Mouse (Mus musculus): ENCODE results near the gene Gzmn. TPM values are rescaled to one million over a fixed set of nuclear protein-coding genes. Genes with fewer than 3 reads are reported as not detected.
A peak's percentile ranks its signal among the peaks of the same experiment; 100 is the strongest.
"Not testable (repeated sequence)": the region's sequence is repeated elsewhere in the genome, so short reads cannot be mapped to it uniquely, and the experiment has no call there.

Gene Gzmn
- not detected for total RNA-seq (2021)
- long read RNA-seq, experiment 1: 0 reads
- long read RNA-seq, experiment 2: 0 reads

DNA sequence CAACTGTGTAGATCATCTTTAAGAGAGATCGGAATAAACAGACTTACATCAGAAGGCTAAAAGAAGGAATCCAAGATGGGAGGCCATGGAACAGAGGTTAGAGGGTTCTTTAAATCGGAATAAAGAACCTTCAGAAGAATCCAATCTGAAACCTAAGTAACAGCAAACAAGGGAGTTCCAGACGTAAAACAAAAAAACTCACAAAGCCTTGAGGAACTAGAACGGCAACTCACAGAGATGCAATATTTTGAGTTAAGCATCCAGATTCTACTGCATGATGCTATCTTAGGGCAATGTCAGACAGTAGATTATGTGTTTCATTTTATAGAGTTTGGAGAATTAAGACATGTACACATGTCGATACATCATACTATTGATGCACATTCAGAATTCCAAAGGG, at the start of gene Gzmn:
Gzmn (minus strand) TSS at position 101 of the 400 bp plus-strand sequence.
- no peak for DNase-seq (ENCODE audit: low spot score in 2 of 2)

- no peak for DNase-seq (ENCODE audit: low spot score in 2 of 2)
These were observed 36.9 kb upstream of the Gzmn start, which contains the start of gene Gzmf for GRCm38 (mm10) chr14:56211317-56211716. TSS of gene Gzmf (minus strand) at chr14:56211417.

DNA sequence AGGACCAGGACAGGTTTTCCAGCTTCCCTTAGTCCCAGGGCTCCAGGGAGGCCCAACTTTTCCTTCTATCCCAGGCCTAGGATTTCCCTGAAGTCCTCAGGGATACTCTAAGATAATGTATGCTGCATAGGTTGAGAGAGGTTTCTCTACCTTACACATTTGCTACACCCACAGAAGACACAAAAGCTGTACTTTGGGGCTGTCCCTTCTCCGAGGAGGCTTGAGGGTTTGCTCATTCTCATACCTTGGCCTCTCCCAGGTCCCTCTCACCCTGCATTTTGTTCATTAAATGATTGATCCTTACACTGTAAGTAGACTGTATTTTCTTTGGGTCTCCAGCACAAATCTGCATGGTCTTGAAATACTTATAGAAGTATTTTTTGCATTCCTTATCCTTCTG, 31.2 kb upstream of the Gzmn start:
- DNase-seq (ENCODE audit: low spot score in 2 of 2): no peak

- DNase-seq (ENCODE audit: low spot score in 2 of 2): not testable (repeated sequence)
These were observed 30.6 kb upstream of the Gzmn start for GRCm38 (mm10) chr14:56205021-56205420.

DNA sequence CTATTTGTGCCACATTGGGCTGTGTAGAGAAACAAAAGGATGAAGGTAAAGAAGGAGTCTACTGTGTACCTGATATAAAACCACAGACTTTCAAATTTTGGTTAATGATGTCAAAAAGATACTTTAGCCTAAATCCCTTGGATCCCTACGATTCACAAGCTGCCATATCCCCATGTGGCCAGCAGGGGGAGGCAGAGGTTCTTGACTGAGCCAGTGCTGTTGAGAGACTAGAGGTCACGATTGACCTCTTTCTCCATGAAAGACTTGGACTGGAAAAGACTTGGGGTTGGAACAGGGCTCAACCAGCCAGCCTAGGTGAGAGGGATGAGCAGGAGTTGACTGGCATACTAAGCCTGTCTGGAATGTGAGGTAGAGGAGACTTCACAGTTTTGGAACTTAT, 29.6 kb upstream of the Gzmn start:
- DNase-seq (ENCODE audit: low spot score in 2 of 2): peak; percentile 67 to 80

DNA sequence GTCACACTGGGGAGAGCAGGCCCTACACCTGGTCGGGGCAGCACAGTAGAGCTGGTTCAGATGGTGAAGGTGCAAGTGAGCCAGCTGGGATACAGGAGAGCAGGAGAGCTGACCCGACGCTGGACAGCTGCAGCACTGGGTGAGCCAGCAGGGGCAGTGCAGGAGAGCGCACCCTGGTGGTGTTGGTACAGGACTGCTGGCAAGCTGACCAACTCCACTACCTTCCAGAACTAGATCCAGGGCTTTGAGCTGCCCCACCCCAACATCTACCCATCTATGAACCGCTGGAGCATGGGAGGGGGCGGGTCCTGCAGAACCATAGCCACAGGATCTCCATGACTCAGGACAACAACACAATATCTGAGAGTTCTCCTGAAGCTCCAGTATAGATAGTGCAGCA, 12.5 kb upstream of the Gzmn start:
- DNase-seq (ENCODE audit: low spot score in 2 of 2): no peak

GRCm38 (mm10) chr14:56186521-56186920, 12.1 kb upstream of the Gzmn start:
- no peak for DNase-seq (ENCODE audit: low spot score in 2 of 2)

GRCm38 (mm10) chr14:56177651-56178050, 3.3 kb upstream of the Gzmn start:
- peak; percentile 28 to 46 for DNase-seq (ENCODE audit: low spot score in 2 of 2)

DNA sequence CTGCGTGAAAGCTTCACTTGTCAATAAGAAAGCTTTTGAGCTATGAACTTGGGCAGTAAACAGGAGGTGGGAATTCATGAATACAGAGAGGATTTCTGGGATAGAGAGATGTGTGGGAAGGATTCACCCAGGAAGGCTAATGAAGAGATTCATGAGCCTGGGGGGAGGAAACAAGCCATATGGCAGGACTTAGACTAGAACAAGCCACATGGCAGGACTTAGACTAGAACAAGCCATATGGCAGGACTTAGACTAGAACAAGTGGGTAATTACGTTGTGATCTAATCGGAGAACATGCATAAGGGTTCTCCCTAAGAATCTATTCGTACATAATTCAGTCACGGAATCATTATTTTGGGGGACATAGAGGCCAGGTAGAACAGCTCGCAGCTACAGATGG, 1.0 kb downstream of the Gzmn start:
- DNase-seq (ENCODE audit: low spot score in 2 of 2): no peak

DNA sequence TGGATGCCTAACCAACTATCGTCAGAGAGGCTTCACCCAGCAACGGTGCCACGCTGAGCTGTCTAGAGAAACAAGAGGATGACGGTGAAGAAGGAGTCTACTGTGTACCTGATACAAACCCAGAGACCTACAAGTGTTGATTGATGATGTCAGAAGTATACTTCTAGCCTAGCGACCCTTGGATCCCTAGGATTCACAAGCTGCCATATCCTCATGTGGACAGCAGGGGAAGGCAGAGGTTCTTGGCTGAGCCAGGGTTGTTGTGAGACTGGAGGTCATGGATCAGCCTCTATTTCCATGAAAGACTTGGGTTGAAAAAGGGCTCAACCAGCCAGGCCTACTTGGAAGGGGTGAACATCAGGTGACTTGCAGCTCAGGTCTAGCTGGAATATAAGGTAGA, 1.7 kb downstream of the Gzmn start:
- DNase-seq (ENCODE audit: low spot score in 2 of 2): no peak

DNA sequence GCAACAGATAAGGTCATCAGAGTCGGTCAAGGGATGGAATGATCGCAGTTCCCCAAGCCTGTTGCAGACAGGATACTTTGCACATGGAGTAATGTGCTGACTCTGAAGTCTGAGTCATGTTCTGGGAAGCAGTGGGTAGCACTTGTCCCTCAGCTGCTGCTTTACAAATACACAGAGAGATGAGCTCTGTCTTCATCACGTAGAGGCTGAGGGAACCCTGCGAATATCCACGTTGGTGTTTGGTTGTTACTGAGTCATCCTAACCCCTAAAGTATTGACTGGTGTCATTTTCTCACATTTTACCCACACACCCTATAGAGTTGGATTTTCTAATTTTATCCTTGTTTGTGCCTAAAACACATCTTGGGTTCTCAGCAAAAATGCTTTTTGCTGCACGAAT, 6.4 kb downstream of the Gzmn start:
- DNase-seq (ENCODE audit: low spot score in 2 of 2): peak; percentile 17 to 34

DNA sequence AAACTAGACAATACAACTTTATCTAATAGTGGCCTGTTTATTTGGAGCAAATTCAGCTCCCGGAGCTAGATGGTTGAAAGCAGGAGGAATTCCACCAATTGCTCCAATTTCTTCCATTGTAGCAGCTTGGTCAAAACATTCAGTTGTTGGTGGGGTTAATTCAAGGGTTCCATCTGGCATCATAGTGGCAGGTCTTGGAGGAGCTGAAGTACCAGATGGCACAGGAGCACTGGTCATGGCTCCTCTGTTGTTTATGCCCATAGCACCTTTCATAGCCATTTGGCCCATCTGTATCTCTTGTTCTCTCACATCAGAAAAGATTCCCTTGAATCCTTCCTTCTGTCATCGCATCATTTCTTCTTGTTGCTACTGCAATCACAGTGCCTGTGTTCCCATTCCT, 12.3 kb downstream of the Gzmn start:
- DNase-seq (ENCODE audit: low spot score in 2 of 2): no peak

DNA sequence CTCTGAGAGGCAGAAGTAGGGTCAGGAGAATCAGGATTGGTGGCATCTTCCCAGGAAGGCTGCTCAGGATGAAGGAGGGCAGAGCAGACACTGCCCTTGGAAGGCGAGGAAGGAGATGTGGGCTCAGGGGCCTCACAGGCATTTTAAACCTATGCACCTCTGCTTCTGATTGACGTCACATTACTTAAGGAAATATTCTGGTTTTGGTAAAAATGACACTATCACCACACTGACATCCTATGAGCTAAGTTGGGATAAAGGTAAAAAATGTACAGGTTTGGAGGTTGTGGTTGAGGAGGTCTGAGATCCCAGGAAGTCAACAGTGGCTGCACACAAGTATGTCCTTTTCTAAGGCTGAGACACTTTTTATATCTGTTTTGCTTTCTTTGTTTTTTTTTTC, 14.9 kb downstream of the Gzmn start, which contains the start of gene Gzmg:
Gzmg (minus strand) TSS at position 101 of the 400 bp plus-strand sequence.
- not testable (repeated sequence) for DNase-seq (ENCODE audit: low spot score in 2 of 2)

GRCm38 (mm10) chr14:56155340-56155739, 19.1 kb downstream of the Gzmn start:
- no peak for DNase-seq (ENCODE audit: low spot score in 2 of 2)

GRCm38 (mm10) chr14:56133675-56134074, 40.7 kb downstream of the Gzmn start:
- DNase-seq (ENCODE audit: low spot score in 2 of 2): not testable (repeated sequence)

DNA sequence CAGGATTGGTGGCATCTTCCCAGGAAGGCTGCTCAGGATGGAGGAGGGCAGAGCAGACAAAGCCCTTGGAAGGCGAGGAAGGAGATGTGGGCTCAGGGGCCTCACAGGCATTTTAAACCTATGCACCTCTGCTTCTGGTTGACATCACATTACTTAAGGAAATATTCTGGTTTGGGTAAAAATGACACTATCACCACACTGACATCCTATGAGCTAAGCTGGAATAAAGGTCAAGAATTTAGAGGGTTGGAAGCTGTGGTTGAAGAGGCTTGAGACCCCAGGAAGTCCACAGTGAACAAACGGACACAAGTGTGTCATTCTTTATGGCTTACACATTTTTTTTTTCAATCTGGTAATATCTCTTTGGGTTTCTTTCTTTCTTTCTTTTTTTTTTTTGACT, 41.9 kb downstream of the Gzmn start, which contains the start of gene Gzmd:
Gzmd (minus strand) TSS at position 101 of the 400 bp plus-strand sequence.
- DNase-seq (ENCODE audit: low spot score in 2 of 2): not testable (repeated sequence)

DNA sequence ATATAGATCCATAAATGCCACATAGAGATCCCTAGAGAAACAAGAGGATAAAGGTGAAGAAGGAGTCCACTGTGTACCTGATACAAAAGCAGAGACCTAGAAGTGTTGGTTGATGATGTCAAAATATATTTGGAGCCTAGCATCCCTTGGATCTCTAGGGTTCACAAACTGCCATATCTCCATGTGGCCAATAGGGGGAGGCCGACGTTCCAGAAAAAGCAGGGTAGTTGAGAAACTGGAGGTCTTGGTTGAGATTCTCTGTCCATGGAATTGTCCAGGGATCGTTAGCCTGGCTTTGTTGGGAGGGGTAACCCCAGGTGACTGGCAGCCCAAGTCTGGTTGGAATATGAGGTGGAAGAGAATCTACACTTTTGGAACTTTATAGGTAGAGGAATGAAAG, 46.1 kb downstream of the Gzmn start:
- no peak for DNase-seq (ENCODE audit: low spot score in 2 of 2)

DNA sequence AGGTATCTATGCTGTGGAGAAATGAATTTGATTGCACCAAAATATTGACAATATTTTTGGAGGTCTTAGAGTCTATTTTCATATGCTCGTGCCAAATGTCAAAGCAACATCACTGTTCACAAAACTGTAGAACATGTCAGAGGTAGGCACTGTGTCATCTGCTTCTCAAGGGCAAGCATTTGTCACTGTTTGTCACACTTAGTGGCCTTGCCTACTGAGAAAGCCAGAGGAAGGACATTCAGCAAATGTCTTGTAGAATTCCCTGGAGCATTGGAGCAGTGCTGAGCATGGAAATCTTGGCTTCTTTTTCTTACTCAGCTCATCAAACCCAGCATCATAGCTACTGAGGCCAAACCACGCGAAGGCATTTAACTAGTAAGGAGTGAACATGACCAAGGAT, 50.9 kb downstream of the Gzmn start:
- DNase-seq (ENCODE audit: low spot score in 2 of 2): no peak

DNA sequence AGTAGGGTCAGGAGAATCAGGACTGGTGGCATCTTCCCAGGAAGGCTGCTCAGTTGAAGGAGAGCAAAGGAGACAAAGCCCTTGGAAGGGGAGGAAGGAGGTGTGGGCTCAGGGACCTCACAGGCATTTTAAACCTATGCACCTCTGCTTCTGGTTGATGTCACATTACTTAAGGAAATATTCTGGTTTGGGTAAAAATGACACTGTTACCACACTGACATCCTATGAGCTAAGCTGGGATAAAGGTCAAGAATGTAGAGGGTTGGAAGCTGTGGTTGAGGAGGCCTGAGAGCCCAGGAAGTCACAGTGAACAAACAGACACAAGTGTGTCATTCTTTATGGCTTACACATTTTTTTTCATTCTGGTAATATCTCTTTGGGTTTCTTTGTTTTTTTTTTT, 53.9 kb downstream of the Gzmn start, which contains the start of gene Gzme:
Gzme (minus strand) TSS at position 101 of the 400 bp plus-strand sequence.
- no peak for DNase-seq (ENCODE audit: low spot score in 2 of 2)
